Mouse (Mus musculus) CD4-positive helper T cell, adult 2 months (primary cell): Measurements from ENCODE around the gene Akirin1.
A peak's percentile ranks its signal among the peaks of the same experiment; 100 is the strongest.

Source experiments
- DNase-seq: peaks from one replicate; pipeline ENCODE4 v3.0.0-alpha.2; 2012; ENCODE audit warnings: low read depth, missing footprints, low spot score

Gene Akirin1

DNA sequence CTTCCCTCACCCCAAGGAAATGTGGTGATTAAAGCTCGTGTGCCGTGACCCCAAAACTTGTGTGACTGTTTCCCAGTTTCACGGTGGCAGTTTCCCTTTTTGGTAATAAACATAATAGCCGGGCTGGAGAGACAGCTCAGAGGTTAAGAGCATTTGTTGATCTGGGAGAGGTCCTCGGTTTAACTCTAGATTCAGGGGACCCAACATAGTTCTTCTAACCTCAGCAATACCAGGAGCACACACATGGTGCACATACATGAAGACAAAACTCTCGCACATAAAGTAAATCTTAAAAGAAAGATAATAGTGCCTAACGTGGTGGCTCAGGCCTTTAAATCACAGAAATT is 31.7 kb downstream of the Akirin1 start:
- no peak for DNase-seq

DNA sequence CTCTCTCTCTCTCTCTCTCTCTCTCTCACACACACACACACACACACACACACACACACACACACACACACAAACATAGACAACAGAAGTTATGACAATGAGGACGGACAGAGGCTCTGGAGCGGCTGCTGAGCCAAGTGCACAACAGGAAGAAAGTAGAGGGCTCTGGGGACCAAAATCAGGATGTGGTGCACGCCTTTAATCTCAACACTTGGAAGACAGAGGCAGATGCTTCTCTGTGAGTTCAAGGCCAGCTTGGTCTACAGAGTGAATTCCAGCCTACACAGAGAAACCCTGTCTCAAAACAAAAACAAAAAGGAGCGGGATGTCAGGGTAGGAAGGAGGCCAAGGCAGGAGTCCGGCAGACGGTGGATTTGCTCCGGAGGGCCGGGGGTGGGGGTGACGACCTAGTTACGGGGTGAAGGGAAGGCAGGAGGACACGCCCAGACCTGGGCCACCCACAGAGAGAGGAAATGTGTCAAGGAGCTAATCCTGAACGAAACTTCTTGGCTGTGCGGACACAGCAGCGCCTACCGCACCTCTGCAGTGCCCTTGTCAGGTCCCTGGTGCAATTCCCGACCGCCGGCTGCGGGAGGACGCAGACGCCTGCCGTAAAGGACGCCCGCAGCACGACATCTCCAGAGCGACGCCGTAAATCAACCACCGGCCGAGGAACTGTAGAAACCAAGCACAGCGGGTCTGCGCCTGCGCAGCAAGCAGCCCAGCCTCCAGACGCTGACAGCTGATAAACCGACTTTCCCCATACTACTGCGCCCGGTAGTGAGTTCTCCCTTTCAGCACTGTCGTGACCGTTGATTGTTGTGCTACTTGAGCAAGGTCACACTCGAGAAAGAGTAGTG is 32.3 kb downstream of the Akirin1 start, which contains the start of gene Ndufs5:
Gene Ndufs5, minus strand, starts transcription at position 629 of the 860 bp plus-strand sequence.
- peak; percentile 96 for DNase-seq

DNA sequence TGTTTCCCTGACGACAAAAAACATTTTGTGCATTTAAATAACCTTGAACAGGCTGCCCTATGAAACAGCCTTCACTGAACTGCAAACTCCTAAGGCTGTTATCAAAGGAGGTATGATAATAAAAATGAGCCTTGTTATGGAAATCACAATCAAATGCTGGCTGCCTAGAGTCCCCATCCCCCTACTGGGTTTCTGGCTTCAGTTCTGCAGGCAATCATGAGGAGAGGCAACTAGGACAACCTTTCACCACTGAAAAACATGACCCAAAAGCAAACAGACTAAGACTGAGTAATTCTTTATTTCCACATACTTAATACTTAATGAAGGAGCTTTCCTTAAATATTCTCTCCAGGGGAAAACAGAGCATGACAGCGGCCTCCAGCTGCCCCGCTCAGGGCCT is 37.7 kb downstream of the Akirin1 start:
- DNase-seq, result no peak

DNA sequence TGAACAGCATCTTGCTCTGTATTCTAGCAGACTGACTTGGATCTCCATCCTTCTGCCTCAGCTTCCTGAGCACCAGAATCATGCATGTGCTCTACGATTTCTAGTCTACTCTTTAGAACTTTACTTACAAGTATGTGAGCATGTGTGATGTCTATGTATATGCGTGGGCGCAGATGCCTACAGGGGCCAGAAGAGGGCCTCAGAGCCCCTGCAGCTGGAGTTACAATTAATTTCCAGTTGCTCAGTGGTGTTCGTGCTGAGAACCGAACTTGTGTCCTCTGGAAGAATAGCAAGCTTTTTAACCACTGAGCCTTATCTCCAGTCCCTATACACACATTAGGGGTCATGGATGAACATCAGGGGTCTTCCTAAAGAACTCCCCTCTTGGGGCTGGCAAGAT is 42.8 kb downstream of the Akirin1 start:
- DNase-seq, result no peak

DNA sequence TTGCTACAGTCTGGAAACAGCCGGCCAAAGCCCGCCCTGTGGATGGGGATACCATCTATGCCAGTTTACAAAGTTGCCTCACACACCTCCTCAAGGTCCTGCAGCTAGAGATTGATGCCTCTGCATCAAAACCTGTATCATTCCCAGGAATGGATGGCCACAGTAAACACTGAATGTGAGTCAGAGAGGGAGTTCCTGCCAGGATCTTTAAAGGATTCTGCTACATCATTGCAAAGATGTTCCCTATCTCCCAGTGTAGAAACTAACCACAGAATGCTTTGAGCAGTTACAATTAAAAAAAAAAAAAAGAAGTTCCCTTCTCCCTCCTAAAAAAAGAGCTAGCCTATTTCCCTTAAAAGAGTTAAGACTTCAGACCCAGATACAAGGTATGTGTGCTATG is 44.8 kb downstream of the Akirin1 start:
- no peak for DNase-seq

DNA sequence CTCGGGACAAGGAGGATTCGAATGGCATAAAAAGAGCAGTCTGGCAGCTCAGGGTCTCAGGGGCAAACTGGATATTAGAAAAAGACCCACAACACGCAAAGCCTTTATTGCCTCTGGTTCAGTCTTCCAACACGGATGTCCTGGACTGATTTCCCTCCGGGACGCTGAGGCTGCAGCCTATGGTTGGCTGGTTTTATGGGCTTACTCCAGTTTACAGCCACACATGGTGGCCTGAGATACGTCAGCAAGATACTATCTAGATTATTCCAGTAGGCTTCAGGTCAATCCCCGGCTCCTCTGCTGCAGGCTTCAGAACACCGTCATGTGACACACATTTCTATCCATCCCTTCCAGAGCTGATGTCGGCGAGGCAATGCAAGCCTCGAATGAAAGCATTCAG is 56.8 kb downstream of the Akirin1 start:
- no peak for DNase-seq

DNA sequence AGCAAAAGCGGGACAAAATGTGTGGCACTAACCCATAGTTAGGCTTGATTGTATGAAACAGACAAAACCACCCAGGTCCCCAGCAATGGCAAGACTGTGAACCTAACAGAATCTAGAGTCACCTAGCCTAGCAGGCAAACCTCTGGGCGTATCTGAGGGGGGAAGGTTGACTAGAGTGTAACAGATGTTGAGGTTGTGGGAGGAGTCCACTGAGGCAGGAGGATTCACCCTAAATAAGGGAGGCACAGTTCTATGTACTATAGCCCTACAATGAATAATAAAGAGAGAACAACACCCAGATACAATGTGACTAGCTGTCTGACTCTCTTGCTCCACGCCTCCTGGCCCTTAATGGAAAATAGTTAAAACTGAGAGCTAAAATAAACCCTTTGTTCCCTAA is 58.1 kb downstream of the Akirin1 start:
- DNase-seq, result no peak

DNA sequence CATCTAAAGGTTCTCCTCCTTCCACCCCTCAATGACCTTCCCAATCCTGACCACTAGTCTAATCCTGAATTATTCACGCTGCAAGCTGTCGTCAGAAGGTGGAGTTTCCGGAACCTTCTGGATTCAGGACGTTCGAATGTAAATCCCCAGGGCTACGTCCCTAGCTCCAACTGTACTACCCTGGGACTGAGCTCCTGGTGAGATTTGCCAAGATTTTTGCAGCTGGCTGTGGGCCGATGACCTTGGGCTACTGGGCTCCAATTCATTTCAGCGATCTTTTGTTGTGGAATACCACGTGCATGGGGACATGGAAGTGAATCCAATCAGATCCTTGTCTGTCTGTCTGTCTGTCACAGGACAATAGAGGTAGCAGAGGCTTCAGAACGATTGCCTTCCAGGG is 59.8 kb downstream of the Akirin1 start:
- DNase-seq, result no peak

DNA sequence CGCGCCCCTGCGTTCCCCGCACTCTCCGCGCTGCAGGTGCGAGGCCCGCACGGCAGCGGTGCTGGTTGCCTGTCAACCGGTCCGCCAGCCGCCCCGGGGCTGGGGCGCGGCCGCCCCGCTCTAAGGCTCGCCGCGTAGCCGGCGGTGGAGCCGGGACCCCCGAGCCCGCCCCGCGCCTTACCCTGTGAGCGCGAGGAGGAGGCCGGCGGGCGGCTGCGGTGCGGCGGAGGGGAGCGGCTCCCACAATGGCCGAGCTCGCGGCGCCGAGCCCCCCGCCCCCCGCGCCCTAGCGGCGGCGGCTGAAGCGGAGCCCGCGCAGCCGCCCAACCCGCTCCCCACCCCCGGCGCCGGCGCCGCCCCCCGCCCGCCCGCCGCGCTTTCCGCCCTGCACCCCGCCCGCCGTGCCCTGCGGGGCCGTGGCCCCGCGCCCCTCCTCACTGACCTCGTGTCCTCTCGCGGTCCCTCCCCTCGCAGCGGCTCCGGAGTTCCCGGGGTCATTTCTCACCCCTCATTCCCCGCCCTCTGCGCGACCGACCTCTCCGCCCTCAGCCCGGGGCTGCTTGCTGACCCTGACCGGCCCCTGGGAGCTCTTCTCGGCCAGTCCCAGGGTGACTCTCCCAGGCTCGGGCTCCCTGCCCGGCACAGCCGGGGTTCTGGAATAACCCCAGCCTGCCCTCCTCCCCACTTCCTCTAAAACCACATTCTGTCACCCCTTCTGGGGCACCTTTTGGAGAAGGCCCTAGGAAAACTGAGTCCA is 62.9 kb downstream of the Akirin1 start:
- peak; percentile 14 for DNase-seq

DNA sequence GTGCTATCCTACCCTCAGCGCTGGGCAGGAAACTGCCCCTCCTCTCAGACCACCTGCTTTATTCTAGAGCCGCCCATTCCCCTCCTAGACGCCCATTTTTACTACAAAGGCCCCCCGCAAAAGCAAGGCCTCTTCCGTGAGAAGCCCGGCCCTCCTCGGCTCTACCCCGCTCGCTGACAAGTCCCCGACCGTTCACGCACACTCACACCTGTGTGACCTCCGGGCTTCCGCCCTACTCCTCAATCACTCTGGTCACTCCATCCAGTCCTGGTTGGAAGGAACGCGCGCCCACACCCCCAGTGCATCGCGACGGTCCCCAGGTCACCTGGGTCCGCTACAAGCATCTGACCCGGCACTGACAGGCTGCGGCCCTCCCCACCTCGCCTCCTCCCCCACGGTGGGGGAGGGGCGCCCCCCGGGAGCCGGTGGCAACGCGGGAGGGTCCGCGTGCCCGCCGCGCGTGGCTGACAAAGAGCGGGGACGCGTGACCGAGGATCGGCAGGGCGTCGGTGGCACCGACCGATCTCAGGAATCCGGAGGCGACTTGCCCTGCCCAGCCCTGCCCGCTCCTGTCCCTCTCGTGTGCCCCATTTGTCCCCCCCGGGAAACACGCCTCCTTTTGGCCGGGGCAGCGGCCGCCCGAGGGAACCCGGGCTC is 63.6 kb downstream of the Akirin1 start:
- DNase-seq, result peak; percentile 19

DNA sequence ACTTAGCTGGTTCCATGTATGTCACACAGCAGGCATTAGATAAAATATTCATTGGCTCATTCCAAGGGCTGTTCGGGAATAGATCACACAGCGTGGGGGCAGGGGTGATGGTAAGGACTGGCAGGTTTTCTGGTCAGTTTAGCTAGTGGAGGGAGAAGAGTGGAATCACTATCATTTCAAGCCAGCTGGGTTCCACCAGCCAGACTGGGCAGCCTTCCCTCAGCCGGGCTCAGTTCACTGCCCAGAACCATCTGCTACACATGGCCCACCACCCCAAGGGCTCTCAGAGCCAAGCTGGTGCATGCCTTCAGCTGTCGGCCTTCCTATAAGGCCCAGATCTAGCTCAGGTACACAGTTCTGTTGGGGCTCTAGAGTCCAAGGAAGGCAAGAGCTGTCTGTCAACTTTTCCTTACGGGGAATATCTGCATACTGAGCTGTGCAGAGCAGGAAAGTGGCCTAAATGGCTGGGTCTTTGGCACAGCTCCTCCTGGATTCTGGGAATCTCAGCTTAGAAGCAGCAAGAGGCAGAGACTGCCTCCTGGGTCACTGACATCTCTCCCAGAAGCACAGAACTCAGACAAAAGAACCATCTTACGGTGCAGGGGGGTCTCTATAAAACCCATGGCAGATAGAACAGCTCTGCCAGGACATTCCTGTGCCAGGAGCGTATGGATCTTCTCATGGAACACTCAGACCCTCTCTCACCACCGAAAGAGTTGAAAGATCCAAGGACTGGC is 64.5 kb downstream of the Akirin1 start:
- no peak for DNase-seq

DNA sequence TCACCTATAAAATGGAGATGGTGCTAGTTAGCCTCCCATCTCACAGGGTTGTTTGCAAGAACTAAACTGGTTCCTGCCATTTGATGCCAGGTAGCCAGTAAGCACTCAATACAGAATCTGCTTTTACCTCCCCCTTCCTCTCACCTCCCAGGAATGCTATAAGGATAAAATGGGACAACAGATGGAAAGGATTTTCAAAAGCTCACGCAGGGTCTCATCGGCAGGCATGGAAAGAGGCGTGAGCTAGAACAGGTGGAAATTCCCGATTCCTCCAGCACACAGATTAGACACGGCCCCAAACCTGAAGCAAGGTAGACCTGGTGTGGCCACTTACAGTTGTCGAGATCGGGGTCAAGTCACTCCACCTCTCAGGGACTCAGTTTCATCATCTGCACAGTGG is 65.1 kb downstream of the Akirin1 start:
- DNase-seq, result no peak
